Mouse (Mus musculus): ENCODE data around the gene Phldb1.

Gene Phldb1

GRCm38 (mm10) chr9:44708429-44708765 is 26.6 kb downstream of the Phldb1 start:
- DNase-seq = peak; percentile 58 to 59

GRCm38 (mm10) chr9:44707749-44708428 is 27.1 kb downstream of the Phldb1 start:
- DNase-seq = no peak

- DNase-seq = no peak
These were observed 35.3 kb downstream of the Phldb1 start for GRCm38 (mm10) chr9:44699730-44700129.

GRCm38 (mm10) chr9:44699196-44699595 is 35.8 kb downstream of the Phldb1 start:
- no peak for DNase-seq

- no peak for DNase-seq
These were observed 37.1 kb downstream of the Phldb1 start for GRCm38 (mm10) chr9:44697866-44698265.

GRCm38 (mm10) chr9:44693071-44693470 is 41.9 kb downstream of the Phldb1 start:
- no peak for DNase-seq

GRCm38 (mm10) chr9:44691671-44692520 is 43.1 kb downstream of the Phldb1 start:
- DNase-seq = no peak

- DNase-seq = peak; percentile 57 to 59
These were observed 44.4 kb downstream of the Phldb1 start for GRCm38 (mm10) chr9:44690641-44691040.

- DNase-seq = no peak
These were observed 47.0 kb downstream of the Phldb1 start for GRCm38 (mm10) chr9:44688013-44688412.

- no peak for DNase-seq
These were observed 48.4 kb downstream of the Phldb1 start for GRCm38 (mm10) chr9:44686638-44687037.

- DNase-seq = peak; percentile 88 to 89
These were observed 49.4 kb downstream of the Phldb1 start for GRCm38 (mm10) chr9:44685346-44686330.

- DNase-seq = no peak
These were observed 52.0 kb downstream of the Phldb1 start for GRCm38 (mm10) chr9:44683046-44683445.

- DNase-seq = no peak
These were observed 55.4 kb downstream of the Phldb1 start for GRCm38 (mm10) chr9:44679565-44679964.

GRCm38 (mm10) chr9:44678288-44678871 is 56.6 kb downstream of the Phldb1 start:
- DNase-seq = peak in 1 of 2 experiments; percentile 28

GRCm38 (mm10) chr9:44673005-44673404 is 62.0 kb downstream of the Phldb1 start, which contains the start of gene Treh:
Gene Treh (plus strand): TSS chr9:44673233.
- no peak for DNase-seq

GRCm38 (mm10) chr9:44672291-44672865 is 62.6 kb downstream of the Phldb1 start:
- no peak for DNase-seq

GRCm38 (mm10) chr9:44671416-44671815 is 63.6 kb downstream of the Phldb1 start:
- DNase-seq = no peak

GRCm38 (mm10) chr9:44663706-44664105 is 71.3 kb downstream of the Phldb1 start:
- no peak for DNase-seq

GRCm38 (mm10) chr9:44655098-44656066 is 79.6 kb downstream of the Phldb1 start:
- peak; percentile 77 to 80 for DNase-seq

- DNase-seq = no peak
These were observed 81.1 kb downstream of the Phldb1 start for GRCm38 (mm10) chr9:44653896-44654295.

GRCm38 (mm10) chr9:44652027-44652426 is 83.0 kb downstream of the Phldb1 start:
- peak; percentile 84 to 86 for DNase-seq
